Mouse (Mus musculus) cerebellum, postnatal 14 days (tissue): ENCODE measurements around the gene Rexo2.
A peak's percentile ranks its signal among the peaks of the same experiment; 100 is the strongest.
"Not testable (repeated sequence)": the region's sequence is repeated elsewhere in the genome, so short reads cannot be mapped to it uniquely, and the experiment has no call there.

Experiments
- DNase-seq, 2 experiments: peaks; one replicate each; pipeline ENCODE4 v3.0.0; 2021; ENCODE audit warnings: mixed read lengths in 2 of 2

Gene Rexo2

DNA sequence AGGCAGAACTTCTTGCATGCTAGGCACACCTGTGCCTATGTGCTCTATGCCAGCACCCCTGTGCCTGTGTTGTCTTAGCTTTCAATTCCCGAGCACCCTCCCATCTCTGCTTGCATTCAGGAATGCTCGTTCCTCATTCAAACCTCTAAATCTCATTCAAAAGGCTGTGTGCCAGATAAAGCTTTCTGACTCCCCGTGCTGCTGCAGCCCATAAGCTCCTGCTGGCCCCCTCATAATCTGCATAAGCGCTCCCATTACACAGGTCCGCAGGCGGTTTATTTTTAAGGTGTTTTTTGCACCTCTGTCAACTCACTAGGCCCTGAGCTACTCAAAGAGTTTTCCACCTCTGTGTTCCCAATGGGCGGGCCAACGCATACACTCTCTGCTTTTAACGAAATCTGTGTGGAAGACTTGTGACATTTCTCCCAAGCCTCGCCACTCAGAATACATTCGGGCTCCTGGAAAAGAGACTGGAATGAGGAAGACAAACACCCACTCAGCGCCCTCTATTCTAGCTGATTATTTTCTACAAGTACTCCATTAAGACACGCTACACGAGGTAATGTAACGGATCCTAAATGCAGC, 7.9 kb downstream of the Rexo2 start:
- no peak for DNase-seq

DNA sequence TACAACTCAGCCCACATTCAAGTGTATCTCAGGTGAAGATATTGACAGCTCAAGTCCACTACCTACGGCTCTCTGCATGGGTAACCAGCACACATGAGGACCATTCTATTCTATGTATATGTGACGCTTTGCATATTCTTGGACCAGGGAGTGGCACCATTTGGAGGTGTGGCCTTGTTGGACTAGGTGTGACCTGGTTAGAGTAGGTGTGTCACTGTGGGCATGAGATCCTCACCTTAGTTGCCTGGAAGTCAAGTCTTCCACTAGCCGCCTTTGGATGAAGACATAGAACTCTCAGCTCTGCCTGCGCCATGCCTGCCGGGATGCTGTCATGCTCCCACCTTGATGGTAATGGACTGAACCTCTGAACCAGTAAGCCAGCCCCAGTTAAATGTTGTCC, 13.0 kb downstream of the Rexo2 start:
- DNase-seq = not testable (repeated sequence)

DNA sequence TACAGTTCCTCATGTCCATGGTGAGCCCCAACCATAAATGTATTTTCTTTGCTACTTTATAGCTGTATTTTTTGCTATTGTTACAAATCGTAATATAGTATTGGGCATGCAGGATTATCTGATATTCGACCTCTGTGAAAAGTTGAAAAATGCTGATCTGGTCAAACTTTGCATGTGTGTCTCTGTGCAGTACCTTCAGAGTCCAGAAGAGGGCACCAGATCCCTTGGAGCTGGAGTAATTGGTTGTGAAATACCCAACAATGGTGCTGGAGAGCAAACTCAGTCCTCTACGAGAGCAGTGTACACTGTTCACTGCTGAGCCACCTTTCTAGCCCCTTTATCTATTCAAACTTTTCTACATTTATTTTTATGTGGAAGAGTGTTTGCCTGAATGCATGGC, 13.6 kb downstream of the Rexo2 start:
- DNase-seq = peak; percentile 70 to 81

DNA sequence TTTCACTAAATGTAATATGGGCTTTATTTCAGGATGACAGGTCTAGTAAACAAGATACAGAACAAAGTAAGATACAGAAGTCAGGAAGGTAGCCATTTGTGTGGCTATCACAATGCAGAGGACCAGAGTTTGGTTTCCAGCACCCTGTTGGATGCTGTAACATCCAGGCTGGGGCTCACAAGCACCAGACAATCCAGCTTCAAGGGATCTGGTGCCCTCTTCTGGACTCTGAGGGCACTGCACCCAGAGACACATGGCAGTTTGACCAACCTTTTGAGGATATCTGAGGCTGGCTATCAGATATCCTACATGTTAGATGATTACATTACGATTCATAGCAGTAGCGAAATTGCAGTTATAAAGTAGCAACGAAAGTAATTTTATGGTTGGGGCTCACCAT, 14.8 kb downstream of the Rexo2 start:
- no peak for DNase-seq

DNA sequence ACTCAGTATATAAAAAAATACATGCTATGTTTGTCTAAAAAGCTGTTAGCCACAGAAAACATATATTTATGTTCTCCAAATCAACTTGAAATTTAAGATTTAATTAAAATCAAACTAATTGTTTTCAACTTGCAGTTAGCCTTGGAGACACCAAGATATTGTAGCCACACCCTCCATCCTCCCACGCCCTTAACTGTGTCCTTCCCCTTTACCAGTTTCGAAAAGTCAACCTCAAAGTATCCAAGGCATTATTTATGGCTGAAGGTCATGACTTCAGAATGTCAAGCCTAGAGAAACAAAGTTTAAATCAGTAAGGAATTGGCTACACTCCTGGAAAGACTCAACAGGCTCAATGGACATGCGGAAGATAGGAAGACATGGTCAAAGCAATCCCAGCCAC, 18.9 kb downstream of the Rexo2 start:
- no peak for DNase-seq

DNA sequence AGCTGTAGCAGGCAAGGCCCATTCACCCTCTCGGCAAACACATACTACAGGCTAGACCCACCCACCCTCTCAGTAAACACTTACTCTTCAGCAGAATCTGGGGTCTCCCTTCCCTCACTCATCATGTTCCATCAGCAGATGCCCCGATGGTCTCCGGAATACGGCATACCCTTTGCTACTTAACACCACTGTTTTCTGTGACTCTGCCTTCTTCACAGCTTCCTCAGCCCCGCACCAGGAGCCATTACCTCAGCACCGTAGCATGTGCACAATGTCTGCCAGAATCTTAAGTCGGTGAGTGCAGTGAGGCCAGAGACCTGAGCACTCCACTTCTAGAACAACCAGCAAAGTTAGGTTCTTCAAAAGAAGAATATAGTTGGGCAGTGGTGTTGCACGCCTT, 19.7 kb downstream of the Rexo2 start:
- DNase-seq = no peak

DNA sequence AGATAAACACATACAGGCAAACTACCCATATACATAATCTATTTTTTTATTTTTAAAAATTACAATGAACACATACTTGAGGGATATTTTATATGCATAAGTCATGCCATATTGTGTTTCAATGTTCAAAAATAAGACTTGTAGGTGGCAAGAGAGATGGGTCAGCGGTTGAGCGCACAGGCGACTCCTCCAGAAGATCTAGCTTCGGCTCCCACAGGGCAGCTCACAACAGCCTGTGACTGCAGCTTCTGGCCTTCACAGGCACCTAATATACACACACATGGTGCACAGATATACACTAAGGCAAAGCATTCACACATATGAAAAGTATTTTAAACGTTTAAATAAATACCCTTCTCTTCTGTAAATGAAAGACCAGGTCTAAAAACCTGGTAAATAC, 21.0 kb downstream of the Rexo2 start:
- DNase-seq = no peak

DNA sequence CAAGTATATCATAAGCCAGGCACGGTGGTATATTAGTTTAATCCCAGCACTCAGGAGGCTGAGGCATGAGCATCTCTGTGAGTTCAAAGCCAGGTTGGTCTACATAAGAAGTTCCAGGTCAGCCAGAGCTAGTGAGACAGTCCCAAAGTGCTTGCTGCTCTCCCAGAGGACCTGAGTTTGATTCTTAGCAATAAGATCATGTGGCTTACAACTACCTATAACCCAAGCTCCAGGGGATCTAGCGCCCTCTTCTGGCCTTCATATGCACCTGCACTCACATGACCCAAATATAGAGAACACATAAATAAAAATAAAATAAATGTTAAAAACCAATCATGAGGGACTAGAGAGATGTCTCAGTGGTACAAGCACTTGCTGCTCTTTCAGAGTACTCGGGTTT, 21.5 kb downstream of the Rexo2 start:
- no peak for DNase-seq

DNA sequence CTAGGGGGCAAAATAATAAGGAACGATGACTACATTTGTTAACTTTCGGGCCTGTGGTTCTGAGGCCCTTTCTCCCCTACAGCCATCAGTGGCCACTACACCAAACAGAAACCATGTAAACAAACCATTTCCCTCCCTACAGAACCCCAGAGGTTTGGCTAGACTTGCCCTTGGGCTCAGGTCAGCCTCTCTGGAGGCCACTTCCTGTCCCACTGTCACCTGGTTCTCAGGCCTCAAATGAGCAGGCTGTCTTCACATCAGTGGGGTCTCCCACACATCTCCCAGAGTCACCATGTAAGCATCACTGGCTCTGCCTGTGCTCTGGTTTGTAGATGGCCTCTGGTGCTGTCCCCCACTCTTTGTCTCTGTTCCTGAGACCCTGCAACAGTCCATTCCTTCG, 24.5 kb downstream of the Rexo2 start:
- DNase-seq = no peak

DNA sequence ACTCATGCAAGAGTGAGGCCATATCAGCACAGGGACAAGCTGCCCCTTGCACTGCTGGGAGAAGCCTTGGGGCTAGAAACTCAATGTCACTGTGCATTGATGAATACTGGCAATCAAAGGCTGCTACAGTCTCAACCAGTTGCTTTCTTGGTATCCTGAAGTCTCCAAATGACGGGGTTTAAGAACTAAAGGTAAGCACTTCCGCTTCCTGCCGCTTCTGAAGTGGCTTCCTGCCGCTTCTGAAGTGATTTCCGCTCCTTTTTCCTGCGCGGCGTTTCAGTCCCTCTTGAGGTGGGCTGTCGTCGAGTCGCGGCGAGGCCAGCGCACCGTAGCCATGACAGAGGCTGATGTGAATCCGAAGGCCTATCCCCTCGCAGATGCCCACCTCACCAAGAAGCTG, 30.4 kb downstream of the Rexo2 start:
- no peak for DNase-seq

DNA sequence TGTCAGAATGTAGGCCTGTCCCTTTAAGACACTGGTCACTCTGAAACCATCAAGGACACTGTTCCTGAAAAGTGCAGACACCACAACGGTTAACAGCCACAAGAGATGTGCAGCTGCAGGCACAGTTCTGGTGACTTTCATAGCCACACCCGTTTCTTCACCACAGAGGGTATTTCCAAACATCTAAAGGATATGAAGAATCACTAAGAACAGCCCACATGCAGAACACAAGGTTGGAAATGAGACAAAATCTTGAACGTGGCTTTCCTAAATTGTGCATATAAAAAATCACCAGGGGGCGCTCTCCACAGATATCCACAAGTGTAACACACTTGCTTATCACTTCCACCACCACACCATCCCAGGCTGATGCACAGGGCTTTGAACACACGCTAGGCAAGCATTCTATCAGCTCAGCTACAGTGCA, 32.6 kb downstream of the Rexo2 start:
- DNase-seq = peak; percentile 39 to 51

DNA sequence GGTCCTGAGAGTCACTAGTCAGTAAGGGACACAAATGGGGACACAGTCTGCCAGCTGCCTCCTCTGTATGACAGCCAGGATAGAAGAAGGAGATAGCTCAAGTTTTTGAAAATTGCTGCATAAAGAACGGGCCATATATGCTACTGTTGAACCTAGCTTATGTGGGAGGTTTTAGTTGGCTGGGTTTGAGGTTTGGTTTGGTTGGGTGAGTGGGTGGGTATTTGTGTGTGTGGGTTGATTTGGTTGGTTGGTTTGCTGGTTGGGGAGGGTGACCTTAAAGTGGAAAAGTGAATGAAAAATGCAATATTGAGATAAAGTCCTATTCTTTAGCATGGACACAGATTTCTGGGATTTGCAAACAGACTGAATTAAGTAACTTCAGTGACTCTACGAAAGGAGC, 35.6 kb downstream of the Rexo2 start:
- no peak for DNase-seq

DNA sequence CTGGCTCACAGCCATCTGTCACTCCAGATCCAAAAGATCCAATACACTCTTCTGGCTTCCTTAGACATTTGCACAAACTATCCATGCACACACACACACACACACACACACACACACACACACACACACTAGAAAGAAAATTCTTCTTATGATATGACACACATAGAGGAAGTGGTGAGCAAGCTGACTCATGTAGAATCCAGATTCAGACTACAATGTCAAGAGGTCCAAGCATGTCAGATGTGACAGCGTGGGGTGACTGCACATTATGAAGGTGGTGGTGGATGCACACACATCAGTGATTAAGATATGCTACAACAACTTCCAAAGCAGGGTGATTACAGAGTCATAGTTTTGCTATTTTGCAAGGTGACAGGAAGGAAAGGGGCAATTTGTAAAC, 36.5 kb downstream of the Rexo2 start:
- DNase-seq = no peak

DNA sequence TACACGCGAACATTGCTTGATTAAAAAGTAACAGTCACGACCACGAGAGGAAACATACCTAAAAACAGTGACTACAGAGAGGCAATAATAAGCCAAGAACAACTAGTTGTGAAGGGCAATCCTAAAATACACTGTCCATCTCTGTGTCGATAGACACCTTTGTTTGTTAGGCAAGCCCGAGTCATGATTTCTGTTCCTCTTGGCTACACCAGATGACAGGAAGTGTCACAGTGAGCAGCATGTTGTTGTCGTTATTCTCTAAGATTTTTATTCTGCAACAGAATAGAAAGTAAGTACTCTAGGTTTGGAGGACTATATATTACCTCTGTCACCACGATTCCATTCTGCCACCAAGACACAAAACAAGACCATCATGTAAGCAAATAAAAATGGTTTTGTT, 48.0 kb downstream of the Rexo2 start:
- no peak for DNase-seq

DNA sequence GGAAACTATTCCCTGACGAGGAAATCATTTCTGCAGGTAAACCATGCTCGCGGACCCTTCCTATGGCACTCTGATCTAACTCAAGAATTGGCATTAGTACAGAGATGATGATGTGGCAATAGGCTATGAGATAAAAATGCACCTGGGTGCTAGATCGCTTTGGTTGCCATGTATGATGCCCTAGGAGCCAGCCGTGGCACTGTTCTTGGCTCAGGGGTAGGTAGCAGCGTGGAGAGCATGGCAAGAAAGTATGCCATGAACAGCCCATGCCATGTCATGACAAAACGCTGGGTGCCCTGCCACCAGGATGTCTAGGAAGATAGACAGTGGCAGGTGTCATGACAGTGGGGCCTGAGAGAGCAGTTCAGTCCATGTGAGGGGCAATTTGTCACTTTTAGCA, 53.2 kb downstream of the Rexo2 start:
- DNase-seq = no peak

DNA sequence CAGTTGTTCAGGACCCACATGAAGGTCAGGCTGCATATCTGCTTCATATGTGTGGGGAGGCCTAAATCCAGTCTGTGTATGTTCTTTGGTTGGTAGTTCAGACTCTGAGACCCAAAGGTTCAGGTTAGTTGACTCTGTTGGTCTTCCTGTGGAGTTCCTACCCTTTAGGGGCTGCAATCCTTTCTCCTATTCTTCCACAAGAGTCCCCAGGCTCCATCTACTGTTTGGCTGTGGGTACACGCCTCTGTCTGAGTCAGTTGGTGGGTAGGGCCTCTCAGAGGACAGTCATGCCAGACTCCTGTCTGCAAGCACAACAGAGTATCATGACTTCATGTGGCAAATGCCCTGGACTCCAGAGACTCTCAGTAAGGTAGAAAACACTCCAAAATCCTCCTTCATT, 57.2 kb downstream of the Rexo2 start:
- DNase-seq = no peak

DNA sequence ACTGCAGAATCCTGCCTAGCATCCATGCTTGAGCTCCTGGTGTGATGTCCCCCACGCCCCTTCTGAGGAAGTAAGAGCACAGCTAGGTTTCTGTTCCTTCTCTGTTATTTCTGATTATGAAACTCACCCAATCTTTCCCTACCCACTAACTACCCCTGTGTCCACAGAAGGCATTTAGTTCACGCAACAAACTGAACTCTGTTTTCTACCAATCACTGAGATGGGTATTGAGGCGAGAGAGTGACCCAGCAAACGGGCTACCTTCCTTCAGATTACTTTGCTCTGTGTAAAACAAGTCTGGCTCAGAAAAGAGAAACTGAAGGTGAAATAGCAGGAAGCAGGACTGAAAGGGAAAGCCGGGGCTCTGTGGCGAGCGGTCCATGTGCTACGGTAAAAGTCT, 58.0 kb downstream of the Rexo2 start:
- no peak for DNase-seq

DNA sequence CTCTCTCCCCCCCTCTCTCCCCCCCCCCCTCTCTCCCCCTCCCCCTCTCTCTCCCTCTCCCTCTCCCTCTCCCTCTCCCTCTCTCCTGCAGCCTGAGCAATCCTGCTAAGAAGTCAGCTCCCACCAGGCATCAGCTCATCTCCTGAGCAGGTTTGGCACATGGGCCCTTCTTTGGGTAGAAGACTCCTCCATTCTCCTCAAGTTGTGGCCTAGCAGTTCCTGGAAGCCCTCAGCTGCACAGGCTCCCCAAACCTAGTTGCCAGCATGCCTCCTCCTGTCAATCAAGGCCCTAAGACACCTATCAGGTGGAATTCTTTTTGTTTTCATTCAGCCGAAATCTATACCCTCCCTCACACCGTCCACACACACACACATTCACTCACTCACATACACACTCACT, 58.9 kb downstream of the Rexo2 start:
- DNase-seq = no peak

DNA sequence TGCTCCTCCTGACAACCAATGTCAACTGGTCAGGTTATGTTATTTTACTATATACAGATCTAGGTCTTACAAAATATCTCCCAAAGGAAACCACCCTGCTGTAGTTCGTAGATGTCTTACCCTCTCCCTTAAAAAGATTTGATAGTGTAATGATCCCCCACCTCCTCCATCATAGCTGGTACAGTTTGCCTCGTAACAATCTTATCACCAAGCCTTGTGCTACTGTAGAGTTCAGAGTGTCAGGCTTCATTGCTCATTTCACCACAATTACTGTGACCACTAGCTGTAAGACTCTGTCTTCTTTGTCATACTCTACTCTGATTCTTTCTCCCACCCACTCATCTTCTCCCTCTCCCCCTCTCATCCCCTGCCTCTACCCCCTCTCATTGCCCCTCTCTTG, 59.4 kb downstream of the Rexo2 start:
- DNase-seq = no peak

DNA sequence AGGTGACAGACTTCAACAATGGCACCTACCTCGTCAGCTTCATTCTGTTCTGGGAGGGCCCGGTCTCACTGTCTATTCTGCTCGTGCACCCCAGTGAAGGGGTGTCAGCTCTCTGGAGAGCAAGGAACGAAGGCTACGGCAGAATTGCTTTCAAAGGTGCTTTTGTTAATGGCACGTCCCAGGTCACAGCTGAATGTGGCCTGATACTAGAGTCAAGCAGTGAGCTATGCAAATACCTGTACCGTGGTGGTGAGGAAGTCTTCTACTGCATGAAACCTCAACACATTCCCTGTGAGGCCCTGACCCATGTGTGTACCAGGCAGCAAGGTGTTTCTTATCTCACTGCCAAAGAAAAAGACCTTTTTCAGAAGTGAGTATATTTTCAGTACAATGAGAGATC, 60.0 kb downstream of the Rexo2 start:
- no peak for DNase-seq

DNA sequence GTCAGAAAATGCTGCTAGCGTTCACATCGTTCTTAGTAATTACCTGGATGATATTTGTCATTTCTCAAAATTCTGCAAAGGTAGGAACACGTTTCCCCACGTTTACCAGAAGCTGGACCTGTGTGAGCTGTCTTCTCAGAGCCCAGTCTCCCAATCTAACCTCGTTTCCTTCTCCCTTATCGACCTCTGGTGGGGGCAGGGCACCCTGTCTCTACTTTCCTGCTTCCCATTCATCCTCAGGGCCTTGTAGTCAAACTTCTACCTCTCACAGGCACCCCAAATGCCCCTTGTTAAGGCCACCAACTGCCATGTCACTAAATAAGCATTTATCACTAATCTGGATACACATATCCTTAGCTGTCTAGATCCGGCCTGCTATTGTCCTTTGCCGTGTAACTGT, 61.6 kb downstream of the Rexo2 start:
- no peak for DNase-seq
